9 mouse cellular contexts compared by ENCODE assay signal in the genomic region with DNA sequence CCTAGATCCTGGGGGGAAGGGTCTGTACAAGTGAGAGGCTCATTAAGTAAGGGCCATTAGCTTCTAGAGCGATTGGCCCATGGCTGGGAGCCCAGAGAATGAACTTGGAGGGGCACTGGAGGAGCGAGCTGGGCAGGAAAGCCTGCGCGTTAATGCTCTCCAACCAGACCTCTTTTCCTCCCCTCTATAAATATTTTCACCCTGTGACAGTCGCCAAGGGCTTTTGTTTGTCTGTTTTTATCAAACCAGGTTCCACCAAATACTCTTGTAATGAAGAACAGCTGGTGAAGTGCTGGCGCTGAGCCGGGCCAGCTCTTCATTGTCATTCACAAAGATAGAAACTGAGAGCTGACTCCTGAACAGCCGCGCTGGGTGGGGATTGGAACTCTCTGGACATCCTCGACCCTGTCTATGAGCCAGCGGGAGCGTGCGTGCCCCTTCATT.
DNase-seq lines count a peak whose midpoint lies in the region; ATAC-seq and TF ChIP-seq lines count a peak whose summit lies in the region.
"Had no signal": no experiment of that assay in that cellular context is flagged by ENCODE, and none has a peak within 500 bp of the region (broad histone marks: within the 10 kb centered on the region; RNA-seq: fewer than 3 reads in every experiment).

No protein-coding gene starts in this region.

- 16% methylated on average over 13 of the region's 13 CpGs for WGBS in embryonic facial prominence, embryonic 11.5 days
- WGBS in heart, embryonic 10.5 days: 32% methylated on average over 13 of the region's 13 CpGs
- WGBS in neural tube, embryonic 13.5 days: 6% methylated on average over 13 of the region's 13 CpGs

- no peak for TF ChIP-seq CTCF in layer of hippocampus, adult 2 months (conservative IDR thresholded peaks at IDR 0.05)

- no peak overlapping the region for H3K9ac ChIP-seq in embryonic facial prominence, embryonic 11.5 days (replicated peaks; ENCODE audit: low read length)
- 0 out of 2 replicates have a peak overlapping the region, but pooled peaks have one; percentile 28 for H3K9ac ChIP-seq in neural tube, embryonic 13.5 days

- ATAC-seq in embryonic facial prominence, embryonic 11.5 days (replicated peaks; ENCODE audit: insufficient number of reproducible peaks, low FRiP score, low TSS enrichment, low read depth): peak; percentile 25; the same call in 1 of the 2 replicates
- ATAC-seq in neural tube, embryonic 13.5 days (ENCODE audit: low read depth): peak; percentile 89
- no peak for ATAC-seq in inflammation-experienced regulatory T-cells, adult 6 months
- ATAC-seq: Patski had no signal

- H3K27ac ChIP-seq in layer of hippocampus, adult 2 months: peak overlapping the region; percentile 46; the same call in 1 of the 2 replicates
- no peak overlapping the region for H3K27ac ChIP-seq in embryonic facial prominence, embryonic 11.5 days (replicated peaks; ENCODE audit: low read depth, low read length)
- no peak overlapping the region for H3K27ac ChIP-seq in heart, embryonic 10.5 days
- peak overlapping the region; percentile 92 for H3K27ac ChIP-seq in neural tube, embryonic 13.5 days (replicated peaks)

- no peaks in the 10 kb centered on the region for H3K27me3 ChIP-seq in embryonic facial prominence, embryonic 11.5 days (ENCODE audit: control insufficient read depth, insufficient read depth, low read length)
- no peaks in the 10 kb centered on the region for H3K27me3 ChIP-seq in heart, embryonic 10.5 days (ENCODE audit: insufficient read depth, poor library complexity, severe bottlenecking)
- H3K27me3 ChIP-seq in neural tube, embryonic 13.5 days: no peaks in the 10 kb centered on the region
- H3K27me3 ChIP-seq: Patski had no signal

- DNase-seq in layer of hippocampus, adult 2 months (ENCODE audit: low spot score in 2 of 2): peak in 1 of 2 experiments; percentile 16
- DNase-seq in layer of hippocampus, adult 11-12 months (ENCODE audit: low spot score): no peak
- DNase-seq in embryonic facial prominence, embryonic 11.5 days (ENCODE audit: low spot score): peak; percentile 60
- peak; percentile 71 for DNase-seq in heart, embryonic 10.5 days (ENCODE audit: low spot score)
- peak; percentile 55 to 68 for DNase-seq in kidney, postnatal 4 days
- DNase-seq in thymus, postnatal 36 days: no peak

- H3K36me3 ChIP-seq in embryonic facial prominence, embryonic 11.5 days (replicated peaks; ENCODE audit: control insufficient read depth, insufficient read depth, low read depth, low read length): no peaks in the 10 kb centered on the region
- no peaks in the 10 kb centered on the region for H3K36me3 ChIP-seq in heart, embryonic 10.5 days
- H3K36me3 ChIP-seq in neural tube, embryonic 13.5 days: no peaks in the 10 kb centered on the region

- peak overlapping the region; percentile 44 for H3K4me3 ChIP-seq in layer of hippocampus, adult 2 months
- no peak overlapping the region for H3K4me3 ChIP-seq in embryonic facial prominence, embryonic 11.5 days (ENCODE audit: low read depth, low read length)
- no peak overlapping the region for H3K4me3 ChIP-seq in heart, embryonic 10.5 days
- no peak overlapping the region for H3K4me3 ChIP-seq in neural tube, embryonic 13.5 days

- H3K9me3 ChIP-seq in embryonic facial prominence, embryonic 11.5 days (replicated peaks; ENCODE audit: control insufficient read depth, low read length): no peaks in the 10 kb centered on the region
- H3K9me3 ChIP-seq in heart, embryonic 10.5 days: no peaks in the 10 kb centered on the region
- H3K9me3 ChIP-seq in neural tube, embryonic 13.5 days: no peaks in the 10 kb centered on the region

- H3K4me2 ChIP-seq in embryonic facial prominence, embryonic 11.5 days (ENCODE audit: low read depth, low read length): no peak overlapping the region; the same call in 1 of the 2 replicates
- H3K4me2 ChIP-seq in neural tube, embryonic 13.5 days: peak overlapping the region; percentile 43

- no peaks in the 10 kb centered on the region; the same call in 1 of the 2 replicates for H3K4me1 ChIP-seq in embryonic facial prominence, embryonic 11.5 days (ENCODE audit: control insufficient read depth, insufficient read depth, low read length)
- H3K4me1 ChIP-seq in heart, embryonic 10.5 days: peaks cover 5% of the 10 kb centered on the region; the same call in 1 of the 2 replicates
- peaks cover 39% of the 10 kb centered on the region for H3K4me1 ChIP-seq in neural tube, embryonic 13.5 days (replicated peaks)

Comparison
In these comparisons a context has a peak if more than half of its experiments do, and no peak if none do; other contexts are left out.
1. DNase-seq: peak in embryonic facial prominence, embryonic 11.5 days (single experiment), heart, embryonic 10.5 days (single experiment) and kidney, postnatal 4 days (2 of 2); none in layer of hippocampus, adult 11-12 months (single experiment) and thymus, postnatal 36 days (0 of 2).
2. H3K27ac ChIP-seq: peak in layer of hippocampus, adult 2 months (single experiment) and neural tube, embryonic 13.5 days (single experiment); none in embryonic facial prominence, embryonic 11.5 days (single experiment) and heart, embryonic 10.5 days (single experiment).